Mouse (Mus musculus) hematopoietic stem cell, adult 5-6 weeks (primary cell): Measurements from ENCODE around the gene Nudt16l1. TPM values are rescaled to one million over a fixed set of nuclear protein-coding genes. Genes with fewer than 3 reads are reported as not detected.
A peak's percentile ranks its signal among the peaks of the same experiment; 100 is the strongest.

Source experiments
- ATAC-seq, 2 experiments: fragments of 125-278 bp in 1 of 2; replicated peaks in 1 of 2; 2 replicates each; pipeline ENCODE4 v1.8.0; 2016 to 2017; ENCODE audit warnings: inconsistent platforms in 2 of 2, mild to moderate bottlenecking in 2 of 2, moderate number of reproducible peaks in 2 of 2, low read depth in 1 of 2, moderate TSS enrichment in 1 of 2; ENCODE audit not compliant: low FRiP score in 2 of 2, poor library complexity in 2 of 2, severe bottlenecking in 2 of 2, insufficient read depth in 1 of 2, low TSS enrichment in 1 of 2
- total RNA-seq: library from RNA; stranded (forward); fragments of 172-1452, 232-1000 nt; gene quantifications from 2 replicates; pipeline ENCODE4 v1.2.3, GENCODE M21; 2017

The Nudt16l1 gene
- total RNA-seq, 1 experiment from 2014 or later, result 12.8 TPM

DNA sequence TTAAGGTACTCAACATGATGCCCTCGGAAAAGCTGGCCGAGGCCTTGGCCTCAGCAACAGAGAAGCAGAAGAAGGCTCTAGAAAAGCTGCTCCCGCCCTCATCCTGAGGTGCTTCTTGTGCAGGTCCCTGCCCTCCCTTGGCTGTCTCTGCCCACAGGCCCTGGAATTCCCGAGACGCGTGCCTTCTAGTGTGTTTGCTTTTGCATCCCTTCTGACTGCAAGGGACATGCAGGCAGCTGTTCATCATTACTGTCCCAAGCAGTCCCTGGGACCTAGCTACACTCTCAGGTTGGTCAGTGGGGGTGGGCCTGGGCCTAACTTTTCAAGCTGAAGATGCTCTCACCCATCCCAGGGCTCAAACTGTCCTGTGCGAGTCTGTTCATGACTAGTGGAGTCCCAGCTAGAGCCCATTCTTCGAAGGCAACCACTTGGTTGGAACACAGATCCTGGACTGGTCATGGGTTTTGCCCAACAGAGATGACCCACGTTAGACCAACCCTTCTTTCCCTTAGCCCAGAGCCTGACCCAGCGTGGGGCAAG lies 1.8 kb downstream of the Nudt16l1 start:
- no peak for ATAC-seq

GRCm38 (mm10) chr16:4941016-4941415 lies 2.5 kb downstream of the Nudt16l1 start:
- no peak for ATAC-seq

- no peak for ATAC-seq
These were observed 4.3 kb downstream of the Nudt16l1 start for GRCm38 (mm10) chr16:4942868-4943267.

- ATAC-seq, result no peak
These were observed 4.9 kb downstream of the Nudt16l1 start for GRCm38 (mm10) chr16:4943431-4943830.

GRCm38 (mm10) chr16:4945415-4945814 lies 6.9 kb downstream of the Nudt16l1 start:
- ATAC-seq, result no peak

GRCm38 (mm10) chr16:4946155-4946554 lies 7.6 kb downstream of the Nudt16l1 start:
- ATAC-seq, result no peak

DNA sequence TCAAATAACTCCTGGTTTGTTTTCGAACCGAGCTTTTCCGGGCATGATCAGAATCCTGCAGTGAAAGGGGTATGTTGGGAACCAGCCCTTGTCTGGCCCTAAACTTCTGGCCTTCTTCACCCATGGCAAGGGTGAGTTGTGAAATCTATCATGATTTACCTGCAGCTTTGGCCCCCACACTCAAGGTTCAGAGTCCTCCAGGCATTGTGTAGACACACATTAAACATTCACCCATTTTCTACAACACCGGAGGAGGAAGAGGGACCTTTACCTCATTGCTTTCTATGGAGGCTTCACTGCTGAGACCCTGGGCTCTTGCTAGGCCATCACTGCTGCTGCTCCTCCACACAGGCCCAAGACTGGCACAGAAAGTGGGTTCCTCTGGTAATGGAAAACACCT lies 8.8 kb downstream of the Nudt16l1 start:
- no peak for ATAC-seq

DNA sequence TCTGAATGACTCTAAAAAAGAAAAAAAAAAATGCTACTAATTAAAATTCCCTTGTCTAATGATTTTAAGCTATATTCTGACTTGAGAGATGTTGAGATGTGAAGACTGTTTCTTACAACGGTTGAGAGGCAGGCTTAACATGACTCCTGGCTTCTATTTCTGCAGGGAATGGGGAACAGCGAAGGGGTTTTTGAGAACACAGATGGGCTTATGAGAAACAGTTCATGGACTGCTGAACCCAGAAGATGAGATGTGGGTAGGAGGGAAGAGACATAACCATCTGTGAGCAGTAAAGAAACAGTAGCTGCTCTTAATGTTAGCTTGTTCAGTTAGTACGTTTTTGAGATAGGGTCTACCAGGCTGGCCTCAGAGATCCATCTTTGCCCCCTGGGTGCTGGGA lies 18.0 kb downstream of the Nudt16l1 start:
- ATAC-seq, result no peak

DNA sequence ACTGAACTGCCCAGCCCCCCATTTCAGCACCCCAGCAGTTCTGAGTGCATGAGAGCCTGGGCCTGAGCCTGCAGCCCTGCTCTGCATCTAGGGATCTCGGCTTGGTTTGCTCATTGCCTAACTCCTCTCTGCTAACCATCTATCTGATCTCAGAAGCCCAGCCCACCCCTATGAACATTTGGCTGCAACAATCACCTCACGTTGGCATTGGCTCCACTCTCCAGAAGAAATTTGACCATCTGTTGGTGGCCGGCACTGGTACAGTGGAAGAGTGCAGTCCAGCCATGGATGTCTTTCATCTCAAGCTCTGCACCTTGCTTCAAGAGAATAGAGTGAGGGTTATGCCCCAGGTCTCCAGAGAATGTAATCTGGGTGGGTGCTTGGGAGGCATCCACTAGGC lies 18.9 kb downstream of the Nudt16l1 start:
- ATAC-seq, result no peak

GRCm38 (mm10) chr16:4960260-4960659 lies 21.7 kb downstream of the Nudt16l1 start:
- no peak for ATAC-seq

GRCm38 (mm10) chr16:4963346-4963745 lies 24.8 kb downstream of the Nudt16l1 start:
- ATAC-seq, result no peak

DNA sequence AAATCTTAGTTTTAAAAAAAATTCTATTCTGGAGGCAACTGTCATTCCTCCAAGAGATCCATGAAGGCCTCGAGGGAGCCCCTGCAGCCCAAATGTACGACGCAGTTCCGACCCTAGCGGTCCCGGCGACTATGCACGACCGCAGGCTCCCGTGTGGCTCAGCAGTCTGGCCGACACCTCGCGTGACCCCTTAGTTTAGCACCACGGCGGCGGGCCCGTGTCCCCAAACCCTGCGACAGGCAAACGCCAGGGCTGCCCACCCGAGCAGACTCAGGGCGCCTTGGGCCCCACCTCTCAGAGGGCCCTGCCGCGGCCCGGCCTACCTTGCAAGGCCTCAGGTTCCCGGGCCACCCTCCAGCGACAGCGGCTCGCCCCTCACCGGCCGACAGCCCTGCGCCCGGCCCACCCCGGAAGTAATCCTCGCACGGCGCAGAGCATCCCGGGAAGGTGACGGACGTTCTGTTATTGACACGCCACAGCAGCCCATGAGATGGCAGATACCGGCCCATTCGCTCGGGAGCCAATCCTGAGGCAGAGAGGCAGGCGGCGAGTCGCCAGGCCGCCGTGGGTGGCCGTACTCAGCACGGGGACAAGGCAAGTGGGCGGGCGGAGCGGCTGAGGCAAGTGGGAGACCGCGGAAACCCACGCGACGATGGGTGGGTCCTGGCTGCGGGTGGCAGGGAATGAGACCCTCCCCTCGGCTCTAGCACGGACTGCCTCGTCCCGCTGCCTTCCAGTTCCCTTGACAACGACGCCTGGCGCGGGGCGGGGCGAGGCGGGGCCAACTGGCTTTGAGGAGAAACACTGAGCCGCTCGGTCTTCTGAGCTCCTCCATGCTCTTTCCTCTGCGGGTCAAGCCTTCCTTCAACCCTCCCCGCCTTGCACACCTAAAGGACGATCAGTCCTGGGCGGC lies 25.5 kb downstream of the Nudt16l1 start, which contains the start of gene Anks3:
Gene Anks3, minus strand, starts transcription at position 409 of the 913 bp plus-strand sequence.
- ATAC-seq, result peak; percentile 92 to 95

- ATAC-seq, result no peak
These were observed 26.3 kb downstream of the Nudt16l1 start for GRCm38 (mm10) chr16:4964731-4965391.

DNA sequence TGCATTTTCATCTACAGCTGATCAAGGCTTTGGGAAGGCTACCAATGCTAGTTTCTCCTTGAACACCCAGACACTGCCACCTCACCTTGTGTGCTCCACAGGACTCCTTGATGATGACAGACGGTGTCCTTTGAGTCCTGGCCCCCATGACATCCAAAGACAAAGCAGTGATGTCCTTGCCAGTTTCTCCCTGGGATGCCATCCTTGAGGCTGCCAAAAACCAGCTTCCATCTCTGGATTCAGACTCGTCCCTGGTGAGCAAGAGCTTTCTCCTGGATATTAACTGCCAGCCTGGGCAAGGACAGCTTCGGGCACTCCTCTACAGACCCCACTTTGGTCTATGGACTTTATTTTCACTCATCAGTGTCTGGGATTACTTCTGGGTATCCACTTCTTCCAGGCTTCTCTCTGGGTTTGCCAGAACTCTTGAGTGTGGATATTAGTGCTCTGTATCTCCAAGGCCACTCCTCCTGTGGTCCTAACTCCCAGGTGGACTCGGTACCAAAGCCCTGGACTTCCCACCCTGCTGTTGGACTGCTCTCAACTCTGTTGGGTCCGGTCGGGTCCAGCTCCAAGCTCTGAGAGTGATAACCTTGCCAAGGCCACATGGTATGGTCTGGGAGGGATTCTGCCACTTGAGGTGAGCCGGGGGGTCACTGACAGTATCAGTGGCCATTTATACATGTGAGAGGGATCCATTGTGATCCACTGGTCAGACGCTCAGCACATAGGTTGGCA lies 27.0 kb downstream of the Nudt16l1 start:
- ATAC-seq, result no peak

GRCm38 (mm10) chr16:4968426-4968825 lies 29.9 kb downstream of the Nudt16l1 start:
- no peak for ATAC-seq

DNA sequence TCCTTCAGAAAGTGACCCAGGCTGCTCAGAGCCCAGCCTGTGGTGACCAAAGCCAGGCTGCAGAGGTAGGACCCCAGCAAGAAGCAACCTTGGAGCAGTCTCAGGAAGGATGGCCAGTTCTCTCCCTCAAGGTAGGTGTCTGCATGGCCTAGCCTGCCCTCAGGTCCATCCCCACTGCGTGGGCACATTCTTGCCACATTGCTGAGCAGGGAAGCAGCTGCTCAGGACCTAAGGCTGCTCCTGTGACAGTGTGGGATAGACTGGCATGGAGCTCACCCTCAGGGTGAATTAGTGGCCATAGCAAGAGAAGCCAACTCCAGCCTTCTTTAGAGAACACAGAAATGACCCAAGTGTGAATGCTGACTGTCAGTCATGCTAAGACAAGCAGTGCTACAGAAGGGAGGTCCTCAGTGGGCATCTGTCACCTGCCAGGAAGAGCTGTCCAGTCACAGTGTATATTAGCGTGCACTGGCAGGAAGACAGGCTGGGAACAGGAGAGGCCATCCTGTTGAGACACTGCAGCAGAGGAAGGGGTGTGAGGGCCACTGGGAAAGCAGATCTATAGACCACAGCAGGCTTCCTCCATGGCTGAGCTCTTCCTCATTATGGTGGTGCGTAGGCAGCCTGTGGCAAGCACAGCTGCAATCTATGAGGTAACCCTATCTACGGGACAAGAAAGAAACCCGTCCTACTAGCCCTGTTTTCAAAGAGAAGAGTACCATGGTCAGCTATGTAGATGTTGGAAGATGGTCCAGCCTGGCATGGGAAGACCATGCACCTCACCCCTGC lies 30.7 kb downstream of the Nudt16l1 start:
- ATAC-seq, result peak; percentile 93 to 94

GRCm38 (mm10) chr16:4971626-4972025 lies 33.1 kb downstream of the Nudt16l1 start:
- ATAC-seq, result no peak
